Mouse (Mus musculus) frontal cortex, postnatal 25 days (tissue): ENCODE results near the gene Ndufb6.
"Not testable (repeated sequence)": the region's sequence is repeated elsewhere in the genome, so short reads cannot be mapped to it uniquely, and the experiment has no call there.

Experiments
- DNase-seq, 2 experiments: peaks; one replicate each; pipeline ENCODE4 v3.0.0; 2022; ENCODE audit warnings: low spot score in 2 of 2

Gene Ndufb6

DNA sequence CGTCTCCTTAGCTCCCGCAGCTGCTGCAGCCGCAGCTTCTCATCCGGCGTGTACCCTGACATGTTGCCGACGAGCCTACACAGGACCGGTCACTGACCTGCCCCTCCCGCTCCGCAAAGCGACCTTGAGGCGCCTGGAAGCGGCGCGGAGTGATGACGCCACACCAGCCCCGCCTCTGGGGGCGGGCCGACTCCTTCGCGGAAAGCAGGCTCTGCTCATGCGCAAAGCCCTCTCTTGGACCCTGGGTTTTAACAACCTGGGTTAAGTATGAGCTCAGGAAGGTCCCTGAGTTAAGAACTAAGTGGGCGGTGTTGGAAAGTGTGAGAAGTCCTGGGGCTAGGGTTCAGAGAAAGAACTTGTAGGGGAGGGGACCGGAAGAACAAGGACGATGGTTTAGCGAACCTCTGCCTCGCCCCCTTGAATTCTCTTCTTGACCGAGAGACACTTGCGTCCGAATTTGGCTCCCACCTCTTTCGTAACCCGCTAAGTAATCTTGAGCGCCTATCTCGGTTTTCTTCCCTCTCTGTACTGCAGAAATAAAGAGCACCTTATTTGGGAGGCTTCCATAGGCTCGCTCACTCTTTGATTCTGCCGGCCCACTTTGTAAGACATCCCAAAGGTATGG, at the start of gene Ndufb6:
TSS of gene Ndufb6 (minus strand) at position 146 of the 625 bp plus-strand sequence.
- peak; percentile 87 to 88 for DNase-seq

DNA sequence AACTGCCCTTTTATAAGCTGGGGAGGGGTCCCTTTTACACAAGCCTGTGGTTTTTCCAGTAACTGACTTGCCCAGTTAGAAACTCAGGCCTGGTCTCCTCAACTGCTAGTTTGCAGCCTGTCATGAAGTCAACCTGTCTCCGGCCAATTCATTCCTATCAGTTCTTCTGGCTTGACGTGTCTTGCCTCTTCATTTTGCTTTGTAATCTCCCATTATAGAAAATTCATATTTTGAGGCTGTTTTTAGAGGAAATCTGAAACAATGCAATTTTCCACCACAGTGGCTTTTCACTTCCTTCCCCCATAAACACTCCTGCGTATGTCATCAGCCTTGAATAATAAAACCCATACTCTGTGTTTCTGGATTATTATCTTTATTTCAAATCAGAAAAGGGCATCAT, 47.9 kb upstream of the Ndufb6 start:
- no peak for DNase-seq

- DNase-seq: no peak
These were observed 45.4 kb upstream of the Ndufb6 start for GRCm38 (mm10) chr4:40324620-40325019.

DNA sequence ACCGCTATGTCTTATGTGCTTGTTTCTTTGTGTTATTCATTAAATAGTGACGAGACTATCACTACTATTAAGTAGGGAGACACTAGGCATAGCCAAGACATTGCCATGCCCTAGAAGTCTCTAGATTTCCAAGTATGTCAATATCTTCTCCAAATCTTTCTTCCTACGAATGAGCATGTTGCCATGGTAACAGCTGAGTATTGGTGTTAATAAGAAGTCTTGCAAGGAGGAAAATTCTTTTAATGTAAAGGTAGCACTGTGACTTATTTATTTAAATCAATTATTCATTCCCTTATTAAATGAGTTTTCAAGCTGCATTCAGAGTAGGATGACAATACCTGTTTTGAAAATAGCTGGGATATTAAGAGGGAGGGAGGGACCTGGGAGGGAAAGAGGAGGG, 38.2 kb upstream of the Ndufb6 start:
- no peak for DNase-seq

DNA sequence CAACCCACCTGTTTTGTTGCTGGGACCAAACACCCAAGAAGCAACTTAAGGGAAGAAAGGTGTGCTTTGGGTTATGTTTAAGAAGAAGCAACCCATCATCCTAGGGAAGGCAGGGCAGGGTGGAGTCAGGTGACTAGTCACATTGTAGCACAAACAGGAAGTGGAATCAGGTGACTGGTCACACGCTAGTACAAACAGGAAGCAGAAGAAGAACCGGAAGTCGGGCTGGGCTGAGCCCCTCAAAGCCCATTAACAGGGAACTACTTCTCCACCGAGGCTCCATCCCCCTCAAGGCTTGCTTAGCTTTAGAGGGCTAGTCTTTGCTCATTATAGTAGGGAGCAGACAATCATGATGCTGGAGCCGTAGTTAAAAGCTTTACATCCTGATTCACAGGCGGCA, 33.8 kb upstream of the Ndufb6 start:
- no peak for DNase-seq

- DNase-seq: no peak
These were observed 33.0 kb upstream of the Ndufb6 start for GRCm38 (mm10) chr4:40312213-40312612.

GRCm38 (mm10) chr4:40310796-40311383, 31.7 kb upstream of the Ndufb6 start:
- DNase-seq: no peak

GRCm38 (mm10) chr4:40309682-40310081, 30.5 kb upstream of the Ndufb6 start:
- DNase-seq: no peak

- no peak for DNase-seq
These were observed 23.4 kb upstream of the Ndufb6 start for GRCm38 (mm10) chr4:40302445-40303125.

GRCm38 (mm10) chr4:40301076-40301789, 22.0 kb upstream of the Ndufb6 start:
- DNase-seq: peak; percentile 56 to 78

- DNase-seq: no peak
These were observed 19.9 kb upstream of the Ndufb6 start for GRCm38 (mm10) chr4:40299169-40299568.

GRCm38 (mm10) chr4:40291511-40291910, 12.3 kb upstream of the Ndufb6 start:
- DNase-seq: not testable (repeated sequence)

DNA sequence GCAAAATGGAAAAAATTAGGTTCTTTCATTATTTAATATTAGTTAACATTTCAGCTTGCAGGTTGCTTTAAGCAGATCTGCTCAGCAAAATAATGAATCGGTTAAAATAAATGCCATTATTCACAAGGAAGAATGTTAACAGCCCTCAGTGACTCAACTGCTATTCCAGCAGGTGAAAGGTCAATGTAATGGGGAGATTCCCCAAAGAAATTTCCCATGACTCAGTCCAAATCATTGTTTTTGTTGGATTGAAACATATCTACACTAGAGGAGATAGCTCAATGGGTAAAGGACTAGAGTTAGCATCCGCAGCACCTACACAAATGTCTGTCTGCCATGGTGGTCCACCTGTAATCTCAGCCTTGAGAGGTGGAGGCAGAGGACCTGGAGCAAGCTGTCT, 9.8 kb upstream of the Ndufb6 start:
- no peak for DNase-seq

- no peak for DNase-seq
These were observed 8.2 kb upstream of the Ndufb6 start for GRCm38 (mm10) chr4:40287415-40287814.

- peak; percentile 43 to 66 for DNase-seq
These were observed 6.4 kb upstream of the Ndufb6 start for GRCm38 (mm10) chr4:40285582-40285981.

- no peak for DNase-seq
These were observed 343 bp downstream of the Ndufb6 start for GRCm38 (mm10) chr4:40278880-40279275.

- peak; percentile 88 to 90 for DNase-seq
These were observed 9.7 kb downstream of the Ndufb6 start, which contains the start of the genes Smim27 and Topors for GRCm38 (mm10) chr4:40269430-40270032. Gene Smim27, plus strand, starts transcription at chr4:40269579. Gene Topors, minus strand, starts transcription at chr4:40269850.

DNA sequence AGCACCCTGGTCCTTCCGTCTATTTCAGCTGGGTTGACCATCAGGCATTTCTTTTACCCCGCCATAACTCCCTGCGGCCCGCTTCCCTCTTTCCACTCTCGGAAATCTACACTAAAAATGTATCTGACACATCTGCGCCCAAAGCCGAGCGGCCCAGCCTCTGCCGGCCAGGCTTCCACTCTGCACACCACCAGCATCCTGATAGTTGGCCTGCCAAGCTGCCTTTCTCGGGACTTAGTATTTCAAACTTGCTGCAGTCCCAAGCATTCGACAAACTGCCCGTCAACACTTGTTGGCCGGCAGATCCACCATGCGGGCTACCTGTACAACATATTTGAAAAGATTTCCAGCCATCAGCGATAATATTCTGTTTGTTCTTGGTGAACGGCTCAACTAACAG, 10.4 kb downstream of the Ndufb6 start:
- peak in 1 of 2 experiments; percentile 10 for DNase-seq

- DNase-seq: peak; percentile 80 to 85
These were observed 10.9 kb downstream of the Ndufb6 start for GRCm38 (mm10) chr4:40268204-40268813.

GRCm38 (mm10) chr4:40267681-40268080, 11.5 kb downstream of the Ndufb6 start:
- DNase-seq: no peak

DNA sequence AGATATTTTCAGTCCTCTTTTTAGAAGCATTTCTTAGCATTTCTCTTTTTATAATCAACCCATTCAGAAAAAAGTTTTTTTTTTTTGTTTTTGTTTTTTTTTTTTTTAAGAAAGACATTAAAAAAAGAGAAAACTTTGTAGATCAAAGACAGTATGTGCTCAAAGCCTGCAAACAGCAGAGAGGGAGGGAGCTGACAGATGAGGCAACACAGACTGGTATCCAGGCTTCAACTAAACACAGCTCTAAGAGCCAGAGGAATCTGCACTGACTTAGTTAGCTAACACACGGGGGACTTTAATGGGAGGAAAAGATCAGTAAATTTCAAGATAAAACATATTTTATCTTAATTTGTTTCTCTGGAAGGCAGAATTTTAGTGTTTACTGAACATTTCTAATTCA, 14.9 kb downstream of the Ndufb6 start:
- DNase-seq: no peak
